Mouse (Mus musculus) heart, embryonic 10.5 days (tissue): ENCODE results near the gene B3gnt8. TPM values are rescaled to one million over a fixed set of nuclear protein-coding genes. Genes with fewer than 3 reads are reported as not detected.

Source experiments
- DNase-seq: peaks from one replicate; pipeline ENCODE4 v3.0.0-alpha.2; 2017; ENCODE audit warnings: low spot score
- H3K27ac ChIP-seq: fragments of 300-500 bp; sonication (generic); 2 replicates; pipeline ENCODE4 v1.5.1; 2016; ENCODE audit warnings: mild to moderate bottlenecking
- H3K27me3 ChIP-seq: fragments of 300-500 bp; sonication (generic); 2 replicates; pipeline ENCODE4 v1.6.1; 2016; ENCODE audit warnings: mild to moderate bottlenecking; ENCODE audit not compliant: poor library complexity, insufficient read depth, severe bottlenecking
- H3K36me3 ChIP-seq: fragments of 300-500 bp; sonication (generic); 2 replicates; pipeline ENCODE4 v1.6.1; 2016; ENCODE audit warnings: mild to moderate bottlenecking, moderate library complexity
- H3K4me1 ChIP-seq: fragments of 300-500 bp; sonication (generic); 2 replicates; pipeline ENCODE4 v1.6.1; 2016; ENCODE audit warnings: mild to moderate bottlenecking
- H3K4me3 ChIP-seq: fragments of 300-500 bp; sonication (generic); 2 replicates; pipeline ENCODE4 v1.5.1; 2016; ENCODE audit warnings: mild to moderate bottlenecking, moderate library complexity
- H3K9me3 ChIP-seq: fragments of 300-500 bp; sonication (generic); 2 replicates; pipeline ENCODE4 v1.6.1; 2016; ENCODE audit warnings: mild to moderate bottlenecking, moderate library complexity
- WGBS: fragments of 180-500 bp; shearing (Covaris S2); methylation state at CpG from one replicate; pipeline ENCODE4 v1.1.7; 2016; 5-methylcytosine and 5-hydroxymethylcytosine counted together
- polyA plus RNA-seq: library from polyadenylated mRNA; unstranded; fragments of >200 nt; fragmentation: Nextera tagmentation; extraction: Ambion mirVana; gene quantifications from 2 replicates; pipeline ENCODE4 v1.2.1, GENCODE M21; 2016

Gene B3gnt8
- polyA plus RNA-seq, 1 experiment from 2014 or later: 5.4 TPM

DNA sequence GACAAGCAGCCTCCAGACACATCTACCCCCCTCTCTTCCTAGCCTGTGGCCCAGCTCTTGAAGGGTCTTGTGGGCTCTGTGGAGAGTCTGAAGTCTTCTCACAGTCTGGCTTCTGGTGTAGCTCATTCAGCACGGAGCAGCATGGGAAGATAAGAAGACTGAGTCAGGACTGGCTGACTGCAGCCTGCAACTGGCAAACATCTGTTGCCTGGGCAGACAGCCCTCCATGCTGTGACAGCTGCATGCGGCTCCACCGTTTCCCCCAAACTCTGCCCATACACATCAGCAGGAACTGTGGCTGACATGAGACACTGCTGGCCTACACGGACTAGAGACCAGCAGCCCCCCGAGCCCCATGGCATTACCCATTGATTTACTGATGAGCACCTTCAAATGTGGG, 1.6 kb upstream of the B3gnt8 start:
- Histone ChIP-seq H3K9me3 (no peaks in the 10 kb centered on the region), H3K27me3 (0 out of 2 replicates have a peak, but pooled peaks cover 9% of the 10 kb centered on the region), H3K36me3 (peaks cover 56% of the 10 kb centered on the region), H3K4me3 (no peak overlapping the region), H3K4me1 (peaks cover 46% of the 10 kb centered on the region), H3K27ac (0 out of 2 replicates have a peak overlapping the region, but pooled peaks have one; percentile 26)
- 41% methylated on average over 5 of the region's 5 CpGs for WGBS
- DNase-seq: no peak

DNA sequence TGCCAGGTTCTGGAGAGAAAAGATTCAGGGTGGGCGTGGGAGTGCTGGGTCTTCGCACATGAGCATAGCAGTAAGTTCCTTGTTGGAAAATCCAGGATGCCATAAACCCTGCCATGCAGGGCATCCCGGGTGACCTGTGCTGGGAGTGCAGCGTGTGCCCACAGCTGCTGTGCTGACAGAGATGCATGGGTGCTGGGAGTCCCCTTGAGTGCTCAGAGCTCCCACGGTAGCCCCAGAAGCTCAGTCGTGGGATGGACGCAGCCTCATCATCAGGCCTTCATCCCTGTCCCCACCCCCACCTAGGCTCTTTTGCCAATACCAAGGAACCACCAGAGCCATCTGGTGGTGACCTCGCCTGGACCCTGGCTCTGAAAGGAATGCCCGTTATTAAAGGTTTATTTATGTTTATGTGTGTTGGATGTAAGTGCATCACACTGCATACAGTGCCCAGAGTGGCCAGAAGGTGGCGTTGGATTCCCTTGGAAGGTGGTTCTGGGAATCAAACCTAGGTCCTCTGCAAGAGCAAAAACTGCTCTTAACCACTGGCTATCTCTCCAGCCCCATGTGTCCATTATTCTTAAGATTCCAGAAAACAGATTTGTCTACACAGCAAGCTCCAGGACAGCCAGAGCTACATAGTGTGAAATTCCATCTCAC, 732 bp upstream of the B3gnt8 start:
- Histone ChIP-seq H3K27ac (no peak overlapping the region), H3K36me3 (peaks cover 63% of the 10 kb centered on the region), H3K4me1 (peaks cover 41% of the 10 kb centered on the region), H3K27me3 (0 out of 2 replicates have a peak, but pooled peaks cover 9% of the 10 kb centered on the region), H3K4me3 (no peak overlapping the region), H3K9me3 (no peaks in the 10 kb centered on the region)
- DNase-seq: no peak
- WGBS: 75% methylated on average over 10 of the region's 10 CpGs

DNA sequence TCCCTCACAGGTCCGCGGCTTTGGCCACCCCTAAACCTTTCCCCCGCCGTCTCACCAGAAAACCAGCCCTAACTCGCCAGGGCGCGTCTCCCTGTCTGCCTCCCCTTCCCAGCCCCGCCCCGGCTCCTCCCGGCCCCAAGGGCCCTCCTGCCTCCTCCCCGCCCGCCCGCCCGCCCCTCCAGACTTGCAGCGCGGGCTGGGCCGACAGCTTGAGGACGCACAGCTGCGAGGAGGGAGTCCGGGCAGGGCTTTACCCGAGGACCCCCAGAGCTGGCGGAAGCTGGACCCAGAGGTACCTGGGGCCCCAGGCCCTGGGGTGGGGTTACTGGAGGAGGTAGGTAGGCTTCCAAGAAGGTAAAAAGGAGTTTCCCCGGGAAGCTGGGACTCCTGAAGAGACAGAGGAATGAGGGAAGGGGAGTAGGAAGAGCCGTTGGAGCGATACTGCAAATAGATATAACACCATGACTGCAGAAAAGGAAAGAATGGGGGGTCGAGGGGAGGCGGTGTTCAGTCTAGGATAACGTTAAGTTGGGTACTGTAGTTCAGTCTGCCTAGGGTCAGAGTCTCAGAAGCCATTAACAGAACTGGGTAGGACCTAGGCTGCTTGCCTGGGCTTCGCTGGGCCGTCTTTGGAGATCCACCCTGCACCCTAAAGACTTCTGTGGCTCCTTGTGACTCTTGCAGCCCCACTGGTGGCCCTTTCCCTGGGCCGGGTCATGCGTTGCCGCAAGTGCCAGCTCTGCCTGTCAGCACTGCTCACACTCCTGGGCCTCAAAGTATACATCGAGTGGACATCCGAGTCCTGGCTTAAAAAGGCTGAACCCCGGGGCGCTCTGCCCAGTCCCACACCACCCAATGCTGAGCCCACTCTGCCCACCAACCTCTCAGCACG, 1.2 kb downstream of the B3gnt8 start:
- H3K9me3 ChIP-seq: no peaks in the 10 kb centered on the region
- peak overlapping the region; percentile 63 for H3K4me3 ChIP-seq
- H3K4me1 ChIP-seq: peaks cover 41% of the 10 kb centered on the region
- peak; percentile 87 for DNase-seq
- H3K36me3 ChIP-seq: peaks cover 58% of the 10 kb centered on the region
- 0 out of 2 replicates have a peak, but pooled peaks cover 9% of the 10 kb centered on the region for H3K27me3 ChIP-seq
- H3K27ac ChIP-seq: peak overlapping the region; percentile 74
- WGBS: 12% methylated on average over 38 of the region's 38 CpGs

DNA sequence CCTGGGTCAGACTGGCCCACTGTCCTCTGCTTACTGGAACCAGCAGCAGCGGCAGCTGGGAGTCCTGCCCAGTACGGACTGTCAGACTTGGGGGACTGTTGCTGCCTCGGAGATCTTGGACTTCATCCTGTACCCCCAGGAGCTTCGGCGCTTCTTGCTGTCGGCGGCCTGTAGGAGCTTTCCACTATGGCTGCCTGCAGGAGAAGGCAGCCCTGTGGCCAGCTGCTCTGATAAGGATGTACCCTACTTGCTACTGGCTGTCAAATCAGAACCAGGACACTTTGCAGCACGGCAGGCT, 1.8 kb downstream of the B3gnt8 start:
- peak overlapping the region; percentile 74 for H3K27ac ChIP-seq
- H3K9me3 ChIP-seq: no peaks in the 10 kb centered on the region
- H3K4me1 ChIP-seq: peaks cover 43% of the 10 kb centered on the region
- H3K27me3 ChIP-seq: 0 out of 2 replicates have a peak, but pooled peaks cover 9% of the 10 kb centered on the region
- H3K36me3 ChIP-seq: peaks cover 60% of the 10 kb centered on the region
- 45% methylated on average over 8 of the region's 8 CpGs for WGBS
- H3K4me3 ChIP-seq: peak overlapping the region; percentile 63
- DNase-seq: no peak

DNA sequence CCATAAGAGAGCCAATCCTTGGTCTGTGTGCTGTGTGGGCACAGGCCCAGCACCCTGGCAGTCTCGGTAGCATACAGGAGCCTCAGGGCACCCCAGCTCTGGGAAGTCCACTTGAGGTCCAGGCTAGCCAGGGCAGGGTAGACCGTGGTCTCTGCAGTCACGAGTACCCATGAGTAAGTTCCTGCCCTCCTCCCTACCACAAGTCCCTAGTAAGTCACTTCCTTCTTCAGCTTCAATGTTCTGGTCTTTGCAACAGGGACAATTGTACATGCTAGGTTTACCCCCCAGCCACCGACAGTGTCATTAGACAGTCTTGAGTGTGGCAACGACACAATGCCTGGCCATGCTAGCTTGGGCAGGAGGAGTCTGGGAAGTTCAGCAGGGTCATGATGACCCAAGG, 6.2 kb downstream of the B3gnt8 start:
- WGBS: 85% methylated on average over 5 of the region's 5 CpGs
- Histone ChIP-seq H3K27me3 (0 out of 2 replicates have a peak, but pooled peaks cover 9% of the 10 kb centered on the region), H3K27ac (no peak overlapping the region), H3K9me3 (no peaks in the 10 kb centered on the region), H3K36me3 (peaks cover 46% of the 10 kb centered on the region), H3K4me3 (no peak overlapping the region), H3K4me1 (peaks cover 35% of the 10 kb centered on the region)
- DNase-seq: no peak

DNA sequence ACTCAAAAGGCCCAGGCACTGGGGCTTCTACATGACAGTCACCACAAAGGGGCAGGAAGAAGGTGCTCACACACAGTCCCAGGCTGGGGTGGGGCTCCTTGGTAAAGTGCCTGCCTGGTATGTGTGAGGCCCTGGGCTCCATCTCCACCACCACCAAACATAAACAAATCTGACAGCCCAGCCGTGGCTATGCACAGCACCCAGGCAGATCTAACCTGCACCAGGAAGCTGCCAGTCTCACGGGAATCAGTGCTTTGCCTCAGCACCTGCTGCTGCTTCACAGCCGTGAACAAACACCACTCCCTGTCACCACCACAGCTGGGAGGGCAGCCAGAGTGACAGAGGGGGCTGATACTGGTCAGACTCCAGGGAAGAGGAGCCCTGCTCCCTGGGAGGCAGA, 9.9 kb downstream of the B3gnt8 start:
- no peak overlapping the region for H3K27ac ChIP-seq
- H3K36me3 ChIP-seq: peaks cover 32% of the 10 kb centered on the region
- no peak for DNase-seq
- H3K4me1 ChIP-seq: peaks cover 36% of the 10 kb centered on the region
- no peaks in the 10 kb centered on the region for H3K9me3 ChIP-seq
- WGBS: 35% methylated on average over 3 of the region's 3 CpGs
- H3K27me3 ChIP-seq: no peaks in the 10 kb centered on the region
- H3K4me3 ChIP-seq: no peak overlapping the region

DNA sequence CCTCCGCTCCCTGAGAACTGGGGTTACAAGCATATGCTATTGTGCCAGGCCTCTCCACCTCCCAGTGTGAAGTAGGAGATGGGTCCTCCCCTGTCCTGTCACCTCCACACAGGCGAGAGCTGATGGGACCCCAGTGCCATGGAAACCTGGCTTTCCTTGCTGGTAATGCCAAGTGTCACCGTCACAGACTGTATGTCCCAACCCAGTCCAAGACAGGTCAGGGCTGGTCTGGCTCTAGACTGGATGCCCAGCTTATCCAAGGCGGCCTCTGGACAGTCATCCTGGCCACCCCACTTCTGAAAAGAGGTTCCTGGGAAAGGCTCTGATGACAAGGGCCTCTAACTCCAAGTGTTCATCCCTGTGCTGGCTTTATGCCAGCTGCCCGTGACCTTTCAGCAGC, 10.6 kb downstream of the B3gnt8 start:
- DNase-seq: no peak
- WGBS: 80% methylated on average over 5 of the region's 5 CpGs
- no peak overlapping the region for H3K27ac ChIP-seq
- H3K27me3 ChIP-seq: no peaks in the 10 kb centered on the region
- H3K9me3 ChIP-seq: no peaks in the 10 kb centered on the region
- H3K4me3 ChIP-seq: no peak overlapping the region
- peaks cover 36% of the 10 kb centered on the region for H3K4me1 ChIP-seq
- peaks cover 34% of the 10 kb centered on the region for H3K36me3 ChIP-seq

DNA sequence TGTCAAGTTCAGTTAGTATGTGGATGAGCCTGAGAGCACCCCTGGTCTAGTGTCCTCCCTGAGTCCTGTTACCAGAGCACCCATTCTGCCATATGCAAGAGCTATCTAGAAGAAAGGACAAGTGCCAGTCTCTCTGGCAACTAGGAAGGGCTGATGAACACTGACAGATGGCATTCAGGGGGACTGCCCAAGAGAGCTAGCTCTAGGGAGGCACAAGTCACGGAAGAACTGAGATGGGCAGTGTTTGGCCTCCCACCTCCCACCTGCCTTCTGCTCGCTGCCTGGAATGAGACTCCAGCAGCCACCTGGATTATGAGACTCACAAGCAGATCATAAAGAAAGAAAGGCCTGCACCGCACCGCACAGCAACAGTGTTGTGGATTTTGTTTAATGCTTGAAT, 13.3 kb downstream of the B3gnt8 start:
- Histone ChIP-seq H3K27me3 (no peaks in the 10 kb centered on the region), H3K27ac (no peak overlapping the region), H3K4me3 (no peak overlapping the region), H3K36me3 (peaks cover 21% of the 10 kb centered on the region), H3K9me3 (no peaks in the 10 kb centered on the region), H3K4me1 (peaks cover 31% of the 10 kb centered on the region)
- 91% methylated on average over 4 of the region's 4 CpGs for WGBS
- no peak for DNase-seq

DNA sequence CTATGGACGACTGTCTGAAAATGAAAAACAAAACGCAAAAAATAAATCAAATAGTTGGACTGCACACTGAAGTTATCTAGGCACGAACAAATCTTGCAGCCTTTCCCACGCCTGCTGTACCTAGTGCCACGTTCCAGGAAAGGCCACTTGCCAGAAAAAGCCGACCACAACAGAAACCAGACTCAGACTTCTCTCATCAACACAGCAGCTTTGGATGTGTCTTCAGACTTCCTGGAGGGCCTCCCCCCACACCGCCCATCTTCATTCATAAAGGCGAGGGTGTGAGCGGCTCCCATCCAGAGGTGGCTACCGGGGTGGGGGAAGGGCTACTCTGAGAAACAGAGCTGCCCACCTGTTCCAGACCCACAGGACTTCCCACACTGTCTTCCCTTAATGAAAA, 17.7 kb downstream of the B3gnt8 start:
- Histone ChIP-seq H3K4me3 (no peak overlapping the region), H3K9me3 (no peaks in the 10 kb centered on the region), H3K4me1 (peaks cover 1% of the 10 kb centered on the region), H3K36me3 (0 out of 2 replicates have a peak, but pooled peaks cover 9% of the 10 kb centered on the region), H3K27me3 (no peaks in the 10 kb centered on the region), H3K27ac (no peak overlapping the region)
- 71% methylated on average over 10 of the region's 10 CpGs for WGBS
- DNase-seq: no peak

DNA sequence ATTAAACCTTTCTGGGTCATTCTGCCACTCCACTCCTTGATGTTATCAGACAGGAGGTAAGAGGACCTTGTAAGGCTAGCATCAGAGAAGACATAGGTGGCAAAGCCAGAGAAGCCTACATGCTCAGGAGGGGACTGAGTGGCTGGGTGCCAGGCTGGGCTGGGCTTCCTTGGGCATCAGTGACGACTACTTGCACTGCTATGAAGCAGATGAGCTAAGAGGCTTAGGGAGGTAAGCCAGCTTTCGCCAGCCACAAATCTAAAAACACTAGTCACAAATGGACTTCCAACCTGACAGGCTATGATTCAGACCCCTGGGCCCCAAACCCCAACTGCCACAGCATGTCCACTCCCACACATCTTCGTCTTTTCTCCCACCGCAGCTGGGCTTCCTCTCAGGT, 18.2 kb downstream of the B3gnt8 start:
- 74% methylated on average over 4 of the region's 4 CpGs for WGBS
- 0 out of 2 replicates have a peak, but pooled peaks cover 9% of the 10 kb centered on the region for H3K36me3 ChIP-seq

DNA sequence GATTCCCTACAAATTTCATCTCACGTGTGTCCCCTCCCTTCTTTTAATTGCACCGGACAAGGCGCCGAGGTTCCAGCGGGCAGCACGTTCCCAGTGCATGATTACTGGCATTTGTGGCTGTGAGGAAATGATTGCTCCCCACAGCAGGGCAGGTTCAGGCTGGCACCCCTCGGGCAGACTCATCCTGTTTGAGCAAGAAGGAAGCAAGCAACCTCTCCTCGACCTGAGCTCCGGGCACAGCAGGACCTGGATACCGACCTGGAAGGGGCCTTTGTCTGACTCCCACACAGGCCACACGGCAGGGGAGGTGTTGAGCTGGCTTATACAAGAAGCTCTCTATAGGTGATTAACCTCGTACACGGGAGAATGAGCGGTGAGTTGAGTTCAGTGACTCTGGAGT, 18.6 kb downstream of the B3gnt8 start:
- Histone ChIP-seq H3K4me3 (no peak overlapping the region), H3K4me1 (0 out of 2 replicates have a peak, but pooled peaks cover under 1% of the 10 kb centered on the region), H3K9me3 (no peaks in the 10 kb centered on the region), H3K27ac (no peak overlapping the region), H3K36me3 (0 out of 2 replicates have a peak, but pooled peaks cover 9% of the 10 kb centered on the region), H3K27me3 (no peaks in the 10 kb centered on the region)
- DNase-seq: no peak
- 70% methylated on average over 14 of the region's 14 CpGs for WGBS

More for the DNA sequence above, 18.2 kb downstream of the B3gnt8 start:
- no peak for DNase-seq
- Histone ChIP-seq H3K4me3 (no peak overlapping the region), H3K27ac (no peak overlapping the region), H3K4me1 (no peaks in the 10 kb centered on the region), H3K27me3 (no peaks in the 10 kb centered on the region), H3K9me3 (no peaks in the 10 kb centered on the region)

DNA sequence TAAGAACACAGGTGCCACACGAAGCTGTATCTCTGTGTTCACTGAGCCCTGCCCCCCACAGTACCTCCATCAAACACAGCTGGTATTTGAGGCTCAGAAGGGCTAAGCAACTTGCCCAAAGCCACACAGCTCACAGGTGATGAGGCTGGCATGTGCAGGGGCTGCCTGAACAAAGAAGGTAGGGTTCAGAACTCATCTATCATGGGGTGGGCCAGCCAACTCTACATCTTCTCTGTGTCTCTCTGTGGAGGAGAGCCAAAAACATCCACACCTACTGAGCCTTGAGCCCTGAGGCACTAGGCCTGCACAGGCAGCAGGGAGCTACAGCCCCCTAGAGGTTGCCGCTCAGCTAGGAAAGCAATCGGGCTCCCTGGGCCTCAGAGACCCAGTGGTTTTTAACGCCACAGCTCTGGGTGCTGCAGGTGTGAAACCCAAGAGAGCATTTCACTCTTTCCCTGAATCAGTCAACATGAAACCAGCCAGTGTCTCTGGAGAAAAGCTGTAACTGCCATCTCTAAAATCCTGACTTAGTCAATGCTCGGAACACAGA, 21.2 kb downstream of the B3gnt8 start:
- H3K36me3 ChIP-seq: no peaks in the 10 kb centered on the region
- WGBS: 50% methylated on average over 5 of the region's 5 CpGs
- H3K4me3 ChIP-seq: no peak overlapping the region
- no peak overlapping the region for H3K27ac ChIP-seq
- no peaks in the 10 kb centered on the region for H3K27me3 ChIP-seq
- no peak for DNase-seq
- H3K4me1 ChIP-seq: 0 out of 2 replicates have a peak, but pooled peaks cover 3% of the 10 kb centered on the region
- H3K9me3 ChIP-seq: no peaks in the 10 kb centered on the region

DNA sequence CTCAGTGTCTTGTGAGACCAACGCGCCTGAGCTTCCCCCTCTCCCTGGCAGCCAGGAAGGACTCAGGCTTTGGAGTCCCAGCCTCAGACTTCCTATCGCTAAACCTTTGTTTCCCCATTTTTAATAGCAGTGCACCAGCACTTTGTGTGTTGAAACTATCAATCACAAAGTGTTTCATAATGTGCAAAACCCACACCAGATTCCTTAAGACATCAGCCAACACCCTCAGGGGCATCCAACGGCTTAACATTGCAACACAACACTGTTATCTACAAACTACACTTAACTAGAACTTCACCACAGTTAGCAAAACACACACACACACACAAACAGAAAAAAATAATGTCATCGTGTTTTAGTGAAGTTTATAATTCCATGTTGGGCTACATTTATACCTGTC, 23.4 kb downstream of the B3gnt8 start:
- H3K4me1 ChIP-seq: 0 out of 2 replicates have a peak, but pooled peaks cover 3% of the 10 kb centered on the region
- H3K27ac ChIP-seq: no peak overlapping the region
- 73% methylated on average over 5 of the region's 5 CpGs for WGBS

More for the DNA sequence above, 23.4 kb downstream of the B3gnt8 start:
- no peak for DNase-seq
- Histone ChIP-seq H3K4me3 (no peak overlapping the region), H3K27me3 (no peaks in the 10 kb centered on the region), H3K9me3 (no peaks in the 10 kb centered on the region), H3K36me3 (no peaks in the 10 kb centered on the region)
